Mouse (Mus musculus) liver, embryonic 16.5 days (tissue): ENCODE data around the gene Gm8857. TPM values are rescaled to one million over a fixed set of nuclear protein-coding genes. Genes with fewer than 3 reads are reported as not detected.
"Not testable (repeated sequence)": the region's sequence is repeated elsewhere in the genome, so short reads cannot be mapped to it uniquely, and the experiment has no call there.

Source experiments
- ATAC-seq: fragments of 200-750 bp; cut with Nextera tagmentation; 2 replicates; pipeline ENCODE4 v1.8.0; 2017; ENCODE audit warnings: low read depth, mild to moderate bottlenecking, moderate number of reproducible peaks, moderate library complexity
- H3K27ac ChIP-seq: fragments of 300-500 bp; sonication (generic); 2 replicates; pipeline ENCODE4 v1.5.1; 2014; ENCODE audit warnings: mild to moderate bottlenecking, low read length
- H3K27me3 ChIP-seq: fragments of 300-500 bp; sonication (generic); 2 replicates; pipeline ENCODE4 v1.6.1; 2014; ENCODE audit warnings: low read depth, low read length, mixed read lengths; ENCODE audit not compliant: control insufficient read depth, insufficient read depth
- H3K36me3 ChIP-seq: fragments of 300-500 bp; sonication (generic); 2 replicates; pipeline ENCODE4 v1.6.1; 2014; ENCODE audit warnings: mild to moderate bottlenecking; ENCODE audit not compliant: control insufficient read depth, insufficient read depth
- H3K4me1 ChIP-seq: fragments of 300-500 bp; sonication (generic); 2 replicates; pipeline ENCODE4 v1.6.1; 2014; ENCODE audit warnings: low read depth, low read length, mixed read lengths; ENCODE audit not compliant: control insufficient read depth
- H3K4me2 ChIP-seq: fragments of 300-500 bp; sonication (generic); 2 replicates; pipeline ENCODE4 v1.6.1; 2014; ENCODE audit warnings: low read depth, low read length, mixed read lengths
- H3K4me3 ChIP-seq: fragments of 300-500 bp; sonication (generic); 2 replicates; pipeline ENCODE4 v1.5.1; 2014; ENCODE audit warnings: low read depth, mild to moderate bottlenecking, low read length
- H3K9ac ChIP-seq: fragments of 300-500 bp; sonication (generic); 2 replicates; pipeline ENCODE4 v1.6.1; 2014; ENCODE audit warnings: low read depth, low read length
- H3K9me3 ChIP-seq: fragments of 300-500 bp; sonication (generic); replicated peaks from 2 replicates; pipeline ENCODE4 v1.6.1; 2016; ENCODE audit warnings: low read length; ENCODE audit not compliant: control insufficient read depth
- WGBS: fragments of 180-500 bp; shearing (Covaris S2); extraction: QIAGEN DNeasy Blood & Tissue Kit; methylation state at CpG from one replicate; pipeline ENCODE4 v1.1.7; 2014; ENCODE audit not compliant: insufficient replicate concordance; 5-methylcytosine and 5-hydroxymethylcytosine counted together
- polyA plus RNA-seq: library from polyadenylated mRNA; unstranded; fragments of >200 nt; fragmentation: Nextera tagmentation; extraction: Ambion mirVana; gene quantifications from 2 replicates; pipeline ENCODE4 v1.2.1, GENCODE M21; 2015

Gm8857 gene
- polyA plus RNA-seq = not detected in 2 replicates

GRCm38 (mm10) chr5:10947505-10947904 is at the start of gene Gm8857, which contains the start of gene Gm8871:
Gene Gm8857, plus strand, starts transcription at chr5:10947807.
Gene Gm8871, plus strand, starts transcription at chr5:10947805.
- H3K9ac ChIP-seq, H3K9me3 ChIP-seq, H3K4me1 ChIP-seq, ATAC-seq, H3K27ac ChIP-seq, H3K36me3 ChIP-seq, H3K4me2 ChIP-seq, H3K27me3 ChIP-seq, H3K4me3 ChIP-seq: not testable (repeated sequence)
- 18% methylated on average over 2 of the region's 3 CpGs for WGBS

GRCm38 (mm10) chr5:10953512-10953911 is 5.9 kb downstream of the Gm8857 start:
- not testable (repeated sequence) for H3K27ac ChIP-seq, H3K4me2 ChIP-seq, H3K27me3 ChIP-seq, ATAC-seq, H3K36me3 ChIP-seq, H3K9me3 ChIP-seq, H3K9ac ChIP-seq, H3K4me3 ChIP-seq, H3K4me1 ChIP-seq
- WGBS = 63% methylated on average over 1 of the region's 2 CpGs

- WGBS = 76% methylated on average over 5 of the region's 8 CpGs
Observed at GRCm38 (mm10) chr5:10958057-10958456, 10.4 kb downstream of the Gm8857 start.

More at GRCm38 (mm10) chr5:10958057-10958456, 10.4 kb downstream of the Gm8857 start:
- ATAC-seq, H3K27ac ChIP-seq, H3K27me3 ChIP-seq, H3K4me3 ChIP-seq, H3K9me3 ChIP-seq, H3K4me2 ChIP-seq, H3K36me3 ChIP-seq, H3K4me1 ChIP-seq, H3K9ac ChIP-seq: not testable (repeated sequence)

Other genes starting within 250 kb of the Gm8857 start
- gene Gm8871, start within 50 bp of the Gm8857 start, polyA plus RNA-seq = not detected in 2 replicates
- gene Gm8879, start 179.8 kb downstream of the Gm8857 start, polyA plus RNA-seq = not detected in 2 replicates
- gene Gm5861, start 235.3 kb downstream of the Gm8857 start, polyA plus RNA-seq = not detected in 2 replicates